7 mouse cellular contexts compared by ENCODE assay signal in the genomic region with DNA sequence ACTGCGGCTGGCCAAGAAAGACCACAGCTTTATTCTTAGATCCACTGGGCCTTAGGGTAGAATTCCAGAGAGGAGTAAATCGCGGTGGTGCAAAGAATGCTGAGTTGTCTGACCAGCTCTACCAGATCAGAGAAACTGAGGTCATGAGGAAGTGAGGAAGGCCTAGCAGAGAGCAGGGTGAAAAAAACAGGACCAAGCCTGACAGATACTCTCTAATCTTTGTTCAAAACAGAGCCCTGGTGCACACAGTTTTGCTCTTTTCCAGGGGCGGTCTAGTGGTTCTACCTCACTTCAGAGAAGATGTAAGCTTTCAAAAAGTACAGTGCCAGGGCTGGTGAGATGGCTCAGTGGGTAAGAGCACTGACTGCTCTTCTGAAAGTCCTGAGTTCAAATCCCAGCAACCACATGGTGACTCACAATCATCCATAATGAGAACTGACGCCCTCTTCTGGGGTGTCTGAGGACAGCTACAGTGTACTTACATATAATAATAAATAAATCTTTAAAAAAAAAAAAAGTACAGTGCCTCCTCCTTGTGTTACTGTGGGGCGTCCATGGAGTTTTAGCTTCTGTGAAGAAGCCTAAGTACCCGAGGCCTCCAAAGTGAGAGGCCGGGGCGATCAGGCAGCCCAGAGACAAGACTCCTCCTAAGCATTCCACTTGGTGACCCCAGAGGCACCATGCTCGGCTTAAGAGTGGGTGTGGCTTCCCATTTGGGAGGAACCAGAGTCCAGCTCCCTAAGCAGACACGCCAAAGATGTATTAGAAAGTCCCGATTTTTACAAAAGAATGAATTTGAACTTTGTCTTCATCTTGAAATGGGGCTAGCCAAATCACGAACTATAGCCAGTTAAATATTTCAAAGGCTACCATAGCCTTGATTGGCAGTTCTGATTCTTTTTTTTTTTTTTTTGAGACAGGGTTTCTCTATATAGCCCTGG. TPM values are rescaled to one million over a fixed set of nuclear protein-coding genes. Genes with fewer than 3 reads are reported as not detected.
DNase-seq lines count a peak whose midpoint lies in the region; ATAC-seq and TF ChIP-seq lines count a peak whose summit lies in the region.

No protein-coding gene starts in this region.

- ATAC-seq in heart, postnatal 0 days (ENCODE audit: insufficient read depth, low read depth), result no peak

- peaks cover 17% of the 10 kb centered on the region; the same call in 1 of the 2 replicates for H3K79me2 ChIP-seq in macrophage (ENCODE audit: inconsistent target)

- TF ChIP-seq CTCF in bone marrow macrophage, adult 2 months (IDR thresholded peaks at IDR 0.05; ENCODE audit: low read depth, low read length), result no peak
- TF ChIP-seq CTCF in embryonic fibroblast, embryonic 13.5 days (IDR thresholded peaks at IDR 0.05; ENCODE audit: borderline replicate concordance, insufficient read depth, low read length), result no peak
- TF ChIP-seq CTCF in heart, postnatal 0 days (IDR thresholded peaks at IDR 0.05; ENCODE audit: low read depth), result no peak
- no peak; the same call in 1 of the 2 replicates for TF ChIP-seq CTCF in small intestine, adult 2 months (IDR thresholded peaks at IDR 0.05; ENCODE audit: extremely low read depth, insufficient read length, insufficient replicate concordance, low read depth, low read length)

- no peaks in the 10 kb centered on the region for H3K27me3 ChIP-seq in heart, postnatal 0 days (ENCODE audit: control insufficient read depth, insufficient read depth, low read length)
- no peaks in the 10 kb centered on the region for H3K27me3 ChIP-seq in small intestine, adult 2 months (ENCODE audit: control insufficient read depth, insufficient read depth, low read length)

- DNase-seq in Muller cell, postnatal 12 days (ENCODE audit: inconsistent ontology term), result peak; percentile 73
- peak; percentile 69 for DNase-seq in heart, postnatal 0 days (ENCODE audit: low spot score)
- DNase-seq in kidney, postnatal 4 days, result peak; percentile 72 to 82

- peak overlapping the region; percentile 83 for H3K27ac ChIP-seq in bone marrow macrophage, adult 2 months (ENCODE audit: insufficient read depth, low read depth, low read length)
- peak overlapping the region; percentile 35; the same call in 1 of the 2 replicates for H3K27ac ChIP-seq in embryonic fibroblast, embryonic 13.5 days (ENCODE audit: insufficient read depth, low read length)
- peak overlapping the region; percentile 72 for H3K27ac ChIP-seq in heart, postnatal 0 days (ENCODE audit: low read depth)
- H3K27ac ChIP-seq in macrophage, result peak overlapping the region; percentile 79
- peak overlapping the region; percentile 62 for H3K27ac ChIP-seq in small intestine, adult 2 months (ENCODE audit: insufficient read depth, low read depth, low read length)

- no peak for TF ChIP-seq EP300 in heart, postnatal 0 days (IDR thresholded peaks at IDR 0.05; ENCODE audit: low read depth)

- TF ChIP-seq POLR2A in bone marrow macrophage, adult 2 months (IDR thresholded peaks at IDR 0.05; ENCODE audit: borderline replicate concordance, low read depth, low read length), result no peak
- TF ChIP-seq POLR2A in embryonic fibroblast, embryonic 13.5 days (IDR thresholded peaks at IDR 0.05; ENCODE audit: low read depth, low read length), result peak; percentile 22; the same call in 1 of the 2 replicates
- TF ChIP-seq POLR2A in small intestine, adult 2 months (IDR thresholded peaks at IDR 0.05; ENCODE audit: low read depth, low read length), result no peak

- no peaks in the 10 kb centered on the region for H3K36me3 ChIP-seq in heart, postnatal 0 days (replicated peaks; ENCODE audit: control insufficient read depth, insufficient read depth, low read length)
- no peaks in the 10 kb centered on the region for H3K36me3 ChIP-seq in macrophage (ENCODE audit: inconsistent target)
- no peaks in the 10 kb centered on the region for H3K36me3 ChIP-seq in small intestine, adult 2 months (ENCODE audit: control insufficient read depth, insufficient read depth, low read length)

- peaks cover 20% of the 10 kb centered on the region for H3K4me1 ChIP-seq in bone marrow macrophage, adult 2 months (ENCODE audit: control insufficient read depth, insufficient read depth, low read length)
- no peaks in the 10 kb centered on the region; the same call in 1 of the 2 replicates for H3K4me1 ChIP-seq in embryonic fibroblast, embryonic 13.5 days (ENCODE audit: control insufficient read depth, insufficient read depth, low read length)
- H3K4me1 ChIP-seq in heart, postnatal 0 days (ENCODE audit: control insufficient read depth, insufficient read depth), result peaks cover 11% of the 10 kb centered on the region; the same call in 1 of the 2 replicates
- no peaks in the 10 kb centered on the region for H3K4me1 ChIP-seq in small intestine, adult 2 months (ENCODE audit: control insufficient read depth, insufficient read depth, insufficient read length, low read length)

- WGBS in heart, postnatal 0 days, result 21% methylated on average over 12 of the region's 13 CpGs
- 16% methylated on average over 11 of the region's 13 CpGs for WGBS in macrophage (ENCODE audit: missing documents)
- 11% methylated on average over 13 of the region's 13 CpGs for WGBS in small intestine, adult 2 months

- peak overlapping the region; percentile 61 for H3K4me3 ChIP-seq in bone marrow macrophage, adult 2 months (ENCODE audit: insufficient read depth, low read length)
- peak overlapping the region; percentile 48 for H3K4me3 ChIP-seq in embryonic fibroblast, embryonic 13.5 days (ENCODE audit: insufficient read depth, low read length)
- peak overlapping the region; percentile 58 for H3K4me3 ChIP-seq in heart, postnatal 0 days (ENCODE audit: low read depth, low read length)
- peak overlapping the region; percentile 85 for H3K4me3 ChIP-seq in macrophage (ENCODE audit: inconsistent target)
- peak overlapping the region; percentile 75 for H3K4me3 ChIP-seq in small intestine, adult 2 months (ENCODE audit: low read depth, low read length)

- peak overlapping the region; percentile 53 for H3K9ac ChIP-seq in heart, postnatal 0 days (replicated peaks; ENCODE audit: low read depth, low read length)

- H3K4me2 ChIP-seq in heart, postnatal 0 days (ENCODE audit: low read depth, low read length), result peak overlapping the region; percentile 63

- no peaks in the 10 kb centered on the region for H3K9me3 ChIP-seq in heart, postnatal 0 days (replicated peaks; ENCODE audit: control insufficient read depth, low read length)

RNA-seq across cellular contexts. Expression of gene 9430015G10Rik, which starts 0.9 kb away (rescaled TPM):
- 18.3 and 20.3 TPM in 2 replicates for polyA plus RNA-seq in bone marrow macrophage, adult 2 months (2012; ENCODE audit: insufficient read depth, insufficient read length, missing spikeins)
- 15.0 and 22.1 TPM in 2 replicates for polyA plus RNA-seq in embryonic fibroblast, embryonic 13.5 days (2011; ENCODE audit: insufficient read length, low read depth, missing spikeins)
- total RNA-seq in heart, postnatal 0 days (2014; rRNA removed; ENCODE audit: low replicate concordance), result 6.7 and 14.6 TPM in 2 replicates
- polyA plus RNA-seq in heart, postnatal 0 days (2015; fragmentation: Nextera tagmentation; extraction: Ambion mirVana), result 3.8 and 4.3 TPM in 2 replicates
- 10 to 100 TPM in 23 of 26 experiments, 1 to 10 TPM in 3; 7.7 to 54.9 (median 30.5) TPM for total RNA-seq in macrophage (2018; cell fraction: chromatin; rRNA removed)
- 1 to 10 TPM; 1.8 to 6.8 (median 3.8) TPM for total RNA-seq in macrophage (2018; cell fraction: cytosol; rRNA removed)
- total RNA-seq in macrophage (2018; cell fraction: nucleus; rRNA removed), result 10 to 100 TPM in 21 of 26 experiments, 1 to 10 TPM in 5; 5.4 to 66.4 (median 19.7) TPM
- polyA plus RNA-seq in macrophage (2018), result 3.9 to 7.6 TPM (median 5.1 TPM) in 3 replicates
- polyA plus RNA-seq in small intestine, adult 2 months (2012; rRNA removed), result 7.4 and 8.3 TPM in 2 replicates

RNA-seq across cellular contexts. Expression of gene Rnf223, which starts 21.4 kb away (rescaled TPM):
- polyA plus RNA-seq in bone marrow macrophage, adult 2 months (2012; ENCODE audit: insufficient read depth, insufficient read length, missing spikeins), result 0.28 TPM in 1 of 2 replicates, not detected in the other
- not detected in 2 replicates for polyA plus RNA-seq in embryonic fibroblast, embryonic 13.5 days (2011; ENCODE audit: insufficient read length, low read depth, missing spikeins)
- total RNA-seq in heart, postnatal 0 days (2014; rRNA removed; ENCODE audit: low replicate concordance), result not detected in 2 replicates
- polyA plus RNA-seq in heart, postnatal 0 days (2015; fragmentation: Nextera tagmentation; extraction: Ambion mirVana), result not detected in 2 replicates
- 1 to 10 TPM in 1 of 26 experiments, under 1 TPM in 14, not detected in 11; 0.22 to 1.0 (median 0.33) TPM for total RNA-seq in macrophage (2018; cell fraction: chromatin; rRNA removed)
- under 1 TPM in 6 of 26 experiments, not detected in 20; 0.03 to 0.07 (median 0.06) TPM for total RNA-seq in macrophage (2018; cell fraction: cytosol; rRNA removed)
- 1 to 10 TPM in 1 of 26 experiments, under 1 TPM in 11, not detected in 14; 0.12 to 1.1 (median 0.24) TPM for total RNA-seq in macrophage (2018; cell fraction: nucleus; rRNA removed)
- not detected in 3 replicates for polyA plus RNA-seq in macrophage (2018)
- polyA plus RNA-seq in small intestine, adult 2 months (2012; rRNA removed), result 0.10 and 0.33 TPM in 2 replicates

RNA-seq across cellular contexts. Expression of gene Ttll10, which starts 49.7 kb away (rescaled TPM):
- not detected in 2 replicates for polyA plus RNA-seq in bone marrow macrophage, adult 2 months (2012; ENCODE audit: insufficient read depth, insufficient read length, missing spikeins)
- not detected in 2 replicates for polyA plus RNA-seq in embryonic fibroblast, embryonic 13.5 days (2011; ENCODE audit: insufficient read length, low read depth, missing spikeins)
- total RNA-seq in heart, postnatal 0 days (2014; rRNA removed; ENCODE audit: low replicate concordance), result not detected in 2 replicates
- 0.08 TPM in 1 of 2 replicates, not detected in the other for polyA plus RNA-seq in heart, postnatal 0 days (2015; fragmentation: Nextera tagmentation; extraction: Ambion mirVana)
- total RNA-seq in macrophage (2018; cell fraction: chromatin; rRNA removed), result not detected
- total RNA-seq in macrophage (2018; cell fraction: cytosol; rRNA removed), result not detected
- not detected for total RNA-seq in macrophage (2018; cell fraction: nucleus; rRNA removed)
- not detected in 3 replicates for polyA plus RNA-seq in macrophage (2018)
- polyA plus RNA-seq in small intestine, adult 2 months (2012; rRNA removed), result 5.2 and 9.1 TPM in 2 replicates
